Mouse (Mus musculus) spleen, adult 2 months (tissue): ENCODE results near the gene Fgfr2.

Source experiments
- CTCF ChIP-seq: fragments of 200-500 bp; IDR thresholded peaks from 2 replicates; pipeline ENCODE4 v1.5.1; 2011; ENCODE audit warnings: mild to moderate bottlenecking, inconsistent platforms; ENCODE audit not compliant: insufficient read depth, insufficient read length, insufficient replicate concordance; ENCODE audit errors: extremely low read depth
- POLR2A ChIP-seq: fragments of 200-500 bp; IDR thresholded peaks from 2 replicates; pipeline ENCODE4 v1.6.1; 2011; ENCODE audit warnings: low read depth, low read length, inconsistent platforms

- TF ChIP-seq CTCF (no peak), POLR2A (no peak)
These were observed 2164.6 kb downstream of the Fgfr2 start for GRCm38 (mm10) chr7:130958551-130958950.
